25 mouse cellular contexts compared by ENCODE assay signal in the genomic region with DNA sequence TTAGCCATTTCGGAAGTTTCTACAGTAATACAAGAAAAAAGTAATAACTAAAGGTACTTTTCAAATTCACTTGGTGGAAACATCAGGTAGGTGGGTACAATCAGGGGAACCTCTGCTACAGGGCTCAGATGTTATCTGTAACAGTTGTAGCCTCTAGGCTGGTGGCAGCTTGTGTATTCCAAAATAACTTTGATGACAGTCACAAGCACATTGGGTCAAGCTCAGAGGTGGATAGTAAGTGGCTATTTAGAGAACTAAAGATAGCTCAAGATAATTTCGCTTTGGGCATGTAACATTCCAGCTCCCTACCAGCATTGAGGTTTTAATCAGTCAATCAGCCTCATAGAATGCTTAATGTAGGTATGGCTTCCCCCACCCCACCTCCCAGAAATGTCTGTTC.
DNase-seq lines count a peak whose midpoint lies in the region; ATAC-seq lines count a peak whose summit lies in the region.
"Had no signal": no experiment of that assay in that cellular context is flagged by ENCODE, and none has a peak within 500 bp of the region (broad histone marks: within the 10 kb centered on the region; RNA-seq: fewer than 3 reads in every experiment).

No protein-coding gene starts in this region.

- H3K27ac ChIP-seq in heart, embryonic 12.5 days (ENCODE audit: poor library complexity, severe bottlenecking) = peak overlapping the region; percentile 39; the same call in 1 of the 2 replicates
- H3K27ac ChIP-seq in heart, embryonic 15.5 days = peak overlapping the region; percentile 78
- no peak overlapping the region for H3K27ac ChIP-seq in kidney, embryonic 15.5 days
- H3K27ac ChIP-seq: embryonic facial prominence, embryonic 12.5 days; embryonic facial prominence, embryonic 15.5 days; gastrocnemius, adult 2 months; hindbrain, embryonic 14.5 days; hindbrain, postnatal 0 days had no signal

- H3K4me2 ChIP-seq in heart, embryonic 12.5 days = no peak overlapping the region
- 0 out of 2 replicates have a peak overlapping the region, but pooled peaks have one; percentile 4 for H3K4me2 ChIP-seq in heart, embryonic 15.5 days
- H3K4me2 ChIP-seq in kidney, embryonic 15.5 days = no peak overlapping the region
- H3K4me2 ChIP-seq: embryonic facial prominence, embryonic 12.5 days; embryonic facial prominence, embryonic 15.5 days; hindbrain, embryonic 14.5 days had no signal

- 0 out of 2 replicates have a peak, but pooled peaks have one; percentile 45 for ATAC-seq in heart, embryonic 12.5 days (ENCODE audit: insufficient number of reproducible peaks, low FRiP score)
- ATAC-seq in heart, embryonic 15.5 days (replicated peaks; ENCODE audit: insufficient number of reproducible peaks, insufficient read depth, low FRiP score, low read depth) = peak; percentile 43; the same call in 1 of the 2 replicates
- ATAC-seq in kidney, embryonic 15.5 days (replicated peaks; ENCODE audit: low FRiP score) = no peak
- ATAC-seq: CD4-positive, CD25-positive, alpha-beta regulatory T cell, adult 4 months; forebrain, embryonic 14.5 days; forebrain, postnatal 0 days; hindbrain, postnatal 0 days; inflammation-experienced regulatory T-cells, adult 6 months; intestine, embryonic 16.5 days had no signal

- no peaks in the 10 kb centered on the region for H3K36me3 ChIP-seq in heart, embryonic 12.5 days
- no peaks in the 10 kb centered on the region for H3K36me3 ChIP-seq in heart, embryonic 15.5 days
- H3K36me3 ChIP-seq in kidney, embryonic 15.5 days = no peaks in the 10 kb centered on the region
- H3K36me3 ChIP-seq: embryonic facial prominence, embryonic 12.5 days; embryonic facial prominence, embryonic 15.5 days had no signal

- no peaks in the 10 kb centered on the region for H3K27me3 ChIP-seq in heart, embryonic 12.5 days (replicated peaks)
- no peaks in the 10 kb centered on the region for H3K27me3 ChIP-seq in heart, embryonic 15.5 days
- H3K27me3 ChIP-seq in kidney, embryonic 15.5 days = no peaks in the 10 kb centered on the region
- H3K27me3 ChIP-seq: embryonic facial prominence, embryonic 12.5 days; embryonic facial prominence, embryonic 15.5 days had no signal

- intact Hi-C loops in heart, postnatal 10 days (cut with DNase I) = no loop called here
- intact Hi-C loops in heart, postnatal 14 days (cut with DNase I) = no loop called here

- peaks cover 16% of the 10 kb centered on the region for H3K4me1 ChIP-seq in heart, embryonic 12.5 days (replicated peaks)
- peaks cover 13% of the 10 kb centered on the region for H3K4me1 ChIP-seq in heart, embryonic 15.5 days (replicated peaks)
- no peaks in the 10 kb centered on the region for H3K4me1 ChIP-seq in kidney, embryonic 15.5 days
- H3K4me1 ChIP-seq: embryonic facial prominence, embryonic 12.5 days had no signal

- peak; percentile 37 for DNase-seq in heart, adult 8-10 months (ENCODE audit: low spot score)
- DNase-seq in heart, postnatal 10 days = no peak
- no peak for DNase-seq in heart, postnatal 14 days
- DNase-seq in urinary bladder, adult 18-20 months (ENCODE audit: low spot score in 2 of 2) = no peak
- DNase-seq: adrenal gland, adult 2 months; adrenal gland, postnatal 14 days; cerebellum, adult 11 months; cerebellum, adult 9-11 months; cerebellum, postnatal 25 days; forebrain, postnatal 0 days; gastrocnemius, adult 2 months; gastrocnemius, postnatal 14 days; kidney, adult 18-20 months; kidney, adult 9 months had no signal

- 49% methylated on average over 2 of the region's 2 CpGs for WGBS in heart, embryonic 12.5 days
- WGBS in heart, embryonic 15.5 days = 61% methylated on average over 2 of the region's 2 CpGs
- whole genome bisulfite sequencing in kidney, embryonic 15.5 days = 88% methylated on average over 2 of the region's 2 CpGs

- H3K9me3 ChIP-seq in heart, embryonic 12.5 days (replicated peaks) = no peaks in the 10 kb centered on the region
- no peaks in the 10 kb centered on the region for H3K9me3 ChIP-seq in heart, embryonic 15.5 days (replicated peaks)
- H3K9me3 ChIP-seq in kidney, embryonic 15.5 days (replicated peaks) = no peaks in the 10 kb centered on the region
- H3K9me3 ChIP-seq: embryonic facial prominence, embryonic 12.5 days; embryonic facial prominence, embryonic 15.5 days had no signal

- no peak overlapping the region for H3K4me3 ChIP-seq in heart, embryonic 12.5 days
- H3K4me3 ChIP-seq in heart, embryonic 15.5 days = no peak overlapping the region
- no peak overlapping the region for H3K4me3 ChIP-seq in kidney, embryonic 15.5 days (replicated peaks)
- H3K4me3 ChIP-seq: embryonic facial prominence, embryonic 12.5 days; embryonic facial prominence, embryonic 15.5 days; gastrocnemius, adult 2 months had no signal

- H3K9ac ChIP-seq in heart, embryonic 12.5 days = no peak overlapping the region
- no peak overlapping the region for H3K9ac ChIP-seq in heart, embryonic 15.5 days
- no peak overlapping the region for H3K9ac ChIP-seq in kidney, embryonic 15.5 days
- H3K9ac ChIP-seq: embryonic facial prominence, embryonic 12.5 days; embryonic facial prominence, embryonic 15.5 days; forebrain, postnatal 0 days; hindbrain, embryonic 14.5 days had no signal
